Mouse (Mus musculus) bone marrow, adult 2 months (tissue): ENCODE measurements around the gene Pcdh9.

Experiments
- CTCF ChIP-seq: fragments of 200-500 bp; IDR thresholded peaks from 2 replicates; pipeline ENCODE4 v1.5.1; 2011; ENCODE audit warnings: low read length, control low read depth; ENCODE audit not compliant: control insufficient read depth, insufficient read depth
- POLR2A ChIP-seq: fragments of 200-500 bp; IDR thresholded peaks from 2 replicates; pipeline ENCODE4 v1.6.1; 2011; ENCODE audit warnings: low read depth, mild to moderate bottlenecking, control low read depth, low read length, borderline replicate concordance; ENCODE audit not compliant: control insufficient read depth

GRCm38 (mm10) chr14:93675273-93676068, 215.0 kb downstream of the Pcdh9 start:
- TF ChIP-seq CTCF (no peak), POLR2A (no peak)
